Mouse (Mus musculus) ES-Bruce4 (cell line): ENCODE measurements at regions not wholly inside any gene's neighbourhood (a gene's known extent, or its start where the extent isn't known, plus 50 kb on each side); places are given as distances from the start of the nearest gene placed in this dataset.

Experiments
- H3K27ac ChIP-seq: 2 replicates; pipeline ENCODE4 v1.5.1; 2012; ENCODE audit warnings: low read length, inconsistent platforms; ENCODE audit not compliant: insufficient read depth
- H3K27me3 ChIP-seq: 2 replicates; pipeline ENCODE4 v1.6.1; 2012; ENCODE audit warnings: mild to moderate bottlenecking, low read length, inconsistent platforms; ENCODE audit not compliant: control insufficient read depth, poor library complexity, insufficient read depth, severe bottlenecking
- H3K36me3 ChIP-seq: 2 replicates; pipeline ENCODE4 v1.6.1; 2012; ENCODE audit warnings: inconsistent platforms, mild to moderate bottlenecking, low read length, moderate library complexity; ENCODE audit not compliant: control insufficient read depth, poor library complexity, insufficient read depth, severe bottlenecking
- H3K4me1 ChIP-seq: one replicate; pipeline ENCODE4 v1.8.1; 2011; ENCODE audit warnings: low read length; ENCODE audit not compliant: control insufficient read depth, insufficient read depth
- H3K4me3 ChIP-seq: 2 replicates; pipeline ENCODE4 v1.5.1; 2011; ENCODE audit warnings: low read depth, mild to moderate bottlenecking, low read length
- H3K9ac ChIP-seq: 2 replicates; pipeline ENCODE4 v1.6.1; 2012; ENCODE audit warnings: low read depth, mild to moderate bottlenecking, inconsistent platforms; ENCODE audit not compliant: poor library complexity, severe bottlenecking
- H3K9me3 ChIP-seq: replicated peaks from 2 replicates; pipeline ENCODE4 v1.6.1; 2012; ENCODE audit warnings: mild to moderate bottlenecking, low read length, inconsistent platforms; ENCODE audit not compliant: control insufficient read depth, poor library complexity, insufficient read depth, severe bottlenecking
- CTCF ChIP-seq: IDR thresholded peaks from one replicate; pipeline ENCODE4 v1.8.1; 2011; ENCODE audit warnings: low read depth, low read length
- EP300 ChIP-seq: IDR thresholded peaks from 2 replicates; pipeline ENCODE4 v1.6.1; 2011; ENCODE audit warnings: low read depth, low read length; ENCODE audit not compliant: insufficient read depth
- POLR2A ChIP-seq: IDR thresholded peaks from one replicate; pipeline ENCODE4 v1.8.1; 2011; ENCODE audit warnings: low read length; ENCODE audit not compliant: insufficient read depth

GRCm38 (mm10) chr15:61723696-61724095, 800.9 kb upstream of the A1bg start:
- no peaks in the 10 kb centered on the region for H3K9me3 ChIP-seq
- H3K36me3 ChIP-seq = no peaks in the 10 kb centered on the region
- no peaks in the 10 kb centered on the region for H3K27me3 ChIP-seq
- H3K9ac ChIP-seq = no peak overlapping the region
- TF ChIP-seq POLR2A (no peak), CTCF (no peak), EP300 (no peak)
- no peak overlapping the region for H3K27ac ChIP-seq
- H3K4me3 ChIP-seq = no peak overlapping the region
- H3K4me1 ChIP-seq = no peaks in the 10 kb centered on the region

DNA sequence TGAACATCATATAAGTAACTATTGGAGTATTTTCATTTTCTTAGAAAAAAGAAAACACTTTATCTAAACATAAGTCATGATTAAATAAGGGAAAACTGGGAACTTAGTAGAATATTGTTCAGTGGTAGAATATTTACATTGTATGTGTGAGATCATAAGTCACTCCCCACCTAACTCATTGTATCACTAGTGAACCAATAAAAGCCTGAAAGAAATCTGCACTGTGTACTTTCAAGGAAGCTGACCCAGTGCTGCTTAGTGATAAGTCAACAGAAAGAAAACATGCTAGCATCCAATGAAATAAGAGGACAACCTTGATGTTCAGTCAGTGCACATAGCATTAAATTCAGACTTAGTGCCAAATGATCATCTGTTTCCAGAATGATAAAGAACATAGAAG, 795.7 kb upstream of the A1bg start:
- H3K4me1 ChIP-seq = no peaks in the 10 kb centered on the region
- no peak overlapping the region for H3K9ac ChIP-seq
- no peaks in the 10 kb centered on the region for H3K27me3 ChIP-seq
- H3K27ac ChIP-seq = no peak overlapping the region
- TF ChIP-seq CTCF = no peak
- TF ChIP-seq EP300 = no peak
- no peak for TF ChIP-seq POLR2A
- H3K9me3 ChIP-seq = no peaks in the 10 kb centered on the region
- H3K36me3 ChIP-seq = no peaks in the 10 kb centered on the region
- H3K4me3 ChIP-seq = no peak overlapping the region

DNA sequence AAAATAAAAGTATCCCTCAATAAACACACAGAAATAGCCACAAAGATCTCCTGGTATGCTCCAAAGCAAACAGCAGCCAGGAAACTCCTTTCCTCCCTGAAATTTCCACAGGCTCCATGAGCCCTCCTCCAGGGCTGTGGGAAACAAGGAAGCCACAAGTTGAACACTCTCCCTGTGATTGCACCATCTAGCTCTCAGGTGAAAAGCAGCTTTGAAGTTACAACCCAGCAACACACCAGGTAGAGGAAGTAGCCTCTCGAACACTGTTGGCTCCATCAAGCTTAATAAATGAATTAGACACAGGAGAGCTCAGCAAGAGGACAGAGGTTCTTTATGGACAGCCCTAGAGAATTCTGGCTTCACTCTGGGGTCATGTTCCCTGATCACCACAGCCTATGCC, 794.4 kb upstream of the A1bg start:
- H3K36me3 ChIP-seq = no peaks in the 10 kb centered on the region
- no peaks in the 10 kb centered on the region for H3K27me3 ChIP-seq
- H3K4me3 ChIP-seq = no peak overlapping the region
- TF ChIP-seq EP300 (no peak), CTCF (no peak), POLR2A (no peak)
- H3K27ac ChIP-seq = no peak overlapping the region
- no peak overlapping the region for H3K9ac ChIP-seq
- no peaks in the 10 kb centered on the region for H3K9me3 ChIP-seq
- no peaks in the 10 kb centered on the region for H3K4me1 ChIP-seq

- Histone ChIP-seq H3K4me3 (no peak overlapping the region), H3K27ac (no peak overlapping the region), H3K9ac (no peak overlapping the region), H3K9me3 (no peaks in the 10 kb centered on the region), H3K4me1 (no peaks in the 10 kb centered on the region), H3K27me3 (no peaks in the 10 kb centered on the region), H3K36me3 (no peaks in the 10 kb centered on the region)
- TF ChIP-seq EP300 (no peak), CTCF (no peak), POLR2A (no peak)
Observed at GRCm38 (mm10) chr15:61713953-61714352, 791.1 kb upstream of the A1bg start.

GRCm38 (mm10) chr15:61708928-61709327, 786.1 kb upstream of the A1bg start:
- H3K36me3 ChIP-seq = no peaks in the 10 kb centered on the region
- H3K9me3 ChIP-seq = no peaks in the 10 kb centered on the region
- H3K27ac ChIP-seq = no peak overlapping the region
- H3K27me3 ChIP-seq = no peaks in the 10 kb centered on the region
- H3K4me3 ChIP-seq = no peak overlapping the region
- TF ChIP-seq POLR2A (no peak), EP300 (no peak), CTCF (no peak)
- H3K4me1 ChIP-seq = no peaks in the 10 kb centered on the region
- H3K9ac ChIP-seq = no peak overlapping the region

DNA sequence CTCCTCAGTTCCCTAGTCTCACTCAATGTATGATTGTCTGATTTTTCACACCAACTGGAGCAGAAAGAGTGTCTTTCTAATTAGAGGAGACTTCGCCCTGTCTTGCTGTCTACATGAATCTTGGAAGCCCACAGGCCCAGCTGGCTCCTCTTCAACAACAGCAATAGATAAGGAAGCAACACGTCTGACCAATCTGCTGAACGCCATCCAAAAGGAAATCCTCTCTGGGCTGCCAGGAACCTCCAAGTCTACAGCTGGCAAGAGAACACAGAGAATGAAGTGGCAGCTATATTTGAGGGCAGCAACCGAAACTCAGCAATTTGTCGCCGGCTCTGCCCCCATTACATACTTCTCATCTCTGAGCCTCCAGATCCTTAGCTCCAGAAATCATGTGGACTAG, 785.1 kb upstream of the A1bg start:
- H3K9me3 ChIP-seq = no peaks in the 10 kb centered on the region
- no peak overlapping the region for H3K9ac ChIP-seq

More for the DNA sequence above, 785.1 kb upstream of the A1bg start:
- H3K27me3 ChIP-seq = no peaks in the 10 kb centered on the region
- no peaks in the 10 kb centered on the region for H3K36me3 ChIP-seq
- H3K27ac ChIP-seq = no peak overlapping the region
- no peak for TF ChIP-seq EP300
- no peak for TF ChIP-seq CTCF
- no peak for TF ChIP-seq POLR2A
- H3K4me1 ChIP-seq = no peaks in the 10 kb centered on the region
- no peak overlapping the region for H3K4me3 ChIP-seq
